Mouse (Mus musculus): ENCODE results near the gene Ttll12. TPM values are rescaled to one million over a fixed set of nuclear protein-coding genes. Genes with fewer than 3 reads are reported as not detected.

Gene Ttll12
- polyA plus RNA-seq, 1 experiment from 2014 or later, result 34.0 TPM

- Histone ChIP-seq H3K4me1 (peaks cover 41% of the 10 kb centered on the region), H3K4me3 (no peak overlapping the region), H3K9ac (no peak overlapping the region), H3K27me3 (peaks cover 27% of the 10 kb centered on the region), H3K9me3 (no peaks in the 10 kb centered on the region), H3K36me3 (no peaks in the 10 kb centered on the region), H3K27ac (peak overlapping the region; percentile 80), H3K4me2 (no peak overlapping the region)
- 0 out of 2 replicates have a peak, but pooled peaks have one; percentile 23 for ATAC-seq (ENCODE audit: borderline replicate concordance, extremely low read depth, low FRiP score, low TSS enrichment)
- WGBS, result 53% methylated on average over 9 of the region's 9 CpGs
These were observed 64.7 kb downstream of the Ttll12 start for GRCm38 (mm10) chr15:83530233-83530632.

- H3K9me3 ChIP-seq, result no peaks in the 10 kb centered on the region
- no peaks in the 10 kb centered on the region for H3K36me3 ChIP-seq
- peaks cover 36% of the 10 kb centered on the region for H3K4me1 ChIP-seq
- peaks cover 31% of the 10 kb centered on the region for H3K27me3 ChIP-seq
- no peak overlapping the region for H3K4me3 ChIP-seq
- 57% methylated on average over 5 of the region's 5 CpGs for WGBS
- H3K27ac ChIP-seq, result peak overlapping the region; percentile 80
- H3K9ac ChIP-seq, result no peak overlapping the region
- no peak overlapping the region for H3K4me2 ChIP-seq
- ATAC-seq (ENCODE audit: borderline replicate concordance, extremely low read depth, low FRiP score, low TSS enrichment), result no peak
These were observed 65.2 kb downstream of the Ttll12 start for GRCm38 (mm10) chr15:83529765-83530164.

- Histone ChIP-seq H3K36me3 (no peaks in the 10 kb centered on the region), H3K4me3 (no peak overlapping the region), H3K9ac (no peak overlapping the region), H3K4me2 (peak overlapping the region; percentile 95; the same call in 1 of the 2 replicates), H3K9me3 (no peaks in the 10 kb centered on the region), H3K4me1 (peaks cover 36% of the 10 kb centered on the region), H3K27ac (peak overlapping the region; percentile 80; the same call in 1 of the 2 replicates), H3K27me3 (peaks cover 40% of the 10 kb centered on the region)
- no peak for ATAC-seq (ENCODE audit: borderline replicate concordance, extremely low read depth, low FRiP score, low TSS enrichment)
- 49% methylated on average over 4 of the region's 4 CpGs for WGBS
These were observed 66.1 kb downstream of the Ttll12 start for GRCm38 (mm10) chr15:83528892-83529291.

GRCm38 (mm10) chr15:83527747-83528146, 67.2 kb downstream of the Ttll12 start:
- peaks cover 36% of the 10 kb centered on the region for H3K4me1 ChIP-seq
- no peak overlapping the region for H3K9ac ChIP-seq
- peak overlapping the region; percentile 95 for H3K4me2 ChIP-seq

GRCm38 (mm10) chr15:83527092-83527437, 67.9 kb downstream of the Ttll12 start:
- WGBS, result under 1% methylated on average over 26 of the region's 26 CpGs
- peak overlapping the region; percentile 54 for H3K9ac ChIP-seq
- H3K27me3 ChIP-seq, result peaks cover 44% of the 10 kb centered on the region
- no peaks in the 10 kb centered on the region for H3K9me3 ChIP-seq
- peak overlapping the region; percentile 95 for H3K4me2 ChIP-seq
- ATAC-seq (ENCODE audit: borderline replicate concordance, extremely low read depth, low FRiP score, low TSS enrichment), result no peak
- peak overlapping the region; percentile 59 for H3K4me3 ChIP-seq
- no peak overlapping the region for H3K27ac ChIP-seq
- no peaks in the 10 kb centered on the region for H3K36me3 ChIP-seq
- H3K4me1 ChIP-seq, result peaks cover 36% of the 10 kb centered on the region

More at GRCm38 (mm10) chr15:83527747-83528146, 67.2 kb downstream of the Ttll12 start:
- no peak for ATAC-seq (ENCODE audit: borderline replicate concordance, extremely low read depth, low FRiP score, low TSS enrichment)
- H3K27ac ChIP-seq, result no peak overlapping the region
- no peaks in the 10 kb centered on the region for H3K9me3 ChIP-seq
- WGBS, result 70% methylated on average over 2 of the region's 2 CpGs
- H3K27me3 ChIP-seq, result peaks cover 44% of the 10 kb centered on the region
- peak overlapping the region; percentile 59 for H3K4me3 ChIP-seq
- H3K36me3 ChIP-seq, result no peaks in the 10 kb centered on the region

- no peaks in the 10 kb centered on the region for H3K36me3 ChIP-seq
- H3K27me3 ChIP-seq, result peaks cover 44% of the 10 kb centered on the region
- H3K4me1 ChIP-seq, result peaks cover 36% of the 10 kb centered on the region
- H3K27ac ChIP-seq, result no peak within 1 kb of the TSS
- ATAC-seq (ENCODE audit: borderline replicate concordance, extremely low read depth, low FRiP score, low TSS enrichment), result peak; percentile 78; the same call in 1 of the 2 replicates
- no peaks in the 10 kb centered on the region for H3K9me3 ChIP-seq
- peak within 1 kb of the TSS; percentile 59 for H3K4me3 ChIP-seq
- peak within 1 kb of the TSS; percentile 54 for H3K9ac ChIP-seq
- peak within 1 kb of the TSS; percentile 95 for H3K4me2 ChIP-seq
- 1% methylated on average over 36 of the region's 45 CpGs for WGBS
These were observed 68.4 kb downstream of the Ttll12 start, which contains the start of gene Bik for GRCm38 (mm10) chr15:83526424-83527091. Bik (plus strand) TSS chr15:83526862.

Other genes with a start within 250 kb of the Ttll12 start
- 38.3 and 43.9 TPM in 2 replicates for gene Arfgap3, start 244.9 kb downstream of the Ttll12 start, polyA plus RNA-seq (2015; fragmentation: Nextera tagmentation; extraction: Ambion mirVana)
- 68.1 and 70.9 TPM in 2 replicates for gene Pacsin2, start 130.6 kb downstream of the Ttll12 start, polyA plus RNA-seq (2015; fragmentation: Nextera tagmentation; extraction: Ambion mirVana)
- 21.0 and 23.1 TPM in 2 replicates for gene Ttll1, start 84.3 kb downstream of the Ttll12 start, polyA plus RNA-seq (2015; fragmentation: Nextera tagmentation; extraction: Ambion mirVana)
- 15.2 and 16.1 TPM in 2 replicates for gene Bik, start 68.3 kb downstream of the Ttll12 start, polyA plus RNA-seq (2015; fragmentation: Nextera tagmentation; extraction: Ambion mirVana)
- gene Tspo, start 31.6 kb downstream of the Ttll12 start, polyA plus RNA-seq (2015; fragmentation: Nextera tagmentation; extraction: Ambion mirVana), result 99.8 and 105 TPM in 2 replicates
- gene Mcat, start 31.4 kb downstream of the Ttll12 start, polyA plus RNA-seq (2015; fragmentation: Nextera tagmentation; extraction: Ambion mirVana), result 34.3 and 34.7 TPM in 2 replicates
- 4.2 and 4.6 TPM in 2 replicates for gene Scube1, start 129.9 kb upstream of the Ttll12 start, polyA plus RNA-seq (2015; fragmentation: Nextera tagmentation; extraction: Ambion mirVana)
- gene Mpped1, start 184.3 kb upstream of the Ttll12 start, polyA plus RNA-seq (2015; fragmentation: Nextera tagmentation; extraction: Ambion mirVana), result 0.61 and 0.74 TPM in 2 replicates

Measured in lung, embryonic 15.5 days (tissue).